Mouse (Mus musculus): ENCODE measurements at regions not wholly inside any gene's neighbourhood (a gene's known extent, or its start where the extent isn't known, plus 50 kb on each side); places are given as distances from the start of the nearest gene placed in this dataset.

DNA sequence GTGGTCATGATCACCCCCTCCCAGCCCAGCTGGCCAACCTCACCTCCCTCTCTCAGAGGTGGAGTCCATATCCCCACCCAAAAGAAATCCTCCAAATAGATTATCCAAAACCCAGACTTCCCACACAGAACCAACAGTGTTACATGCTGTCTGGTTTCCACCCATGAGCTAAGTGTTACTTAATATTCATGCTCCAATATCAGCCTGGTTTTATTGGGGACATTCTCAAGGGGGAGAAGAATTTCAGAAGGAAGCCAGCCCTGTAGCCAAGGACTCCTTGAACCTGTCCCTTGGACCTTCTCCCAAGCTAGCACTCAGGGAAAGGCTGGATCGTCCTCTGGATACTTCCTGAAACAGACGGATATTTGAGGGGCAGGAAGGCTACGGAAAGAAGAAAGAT lies 268.6 kb downstream of the Tle3 start:
- intact Hi-C loops (cut with DNase I): no loop called here

DNA sequence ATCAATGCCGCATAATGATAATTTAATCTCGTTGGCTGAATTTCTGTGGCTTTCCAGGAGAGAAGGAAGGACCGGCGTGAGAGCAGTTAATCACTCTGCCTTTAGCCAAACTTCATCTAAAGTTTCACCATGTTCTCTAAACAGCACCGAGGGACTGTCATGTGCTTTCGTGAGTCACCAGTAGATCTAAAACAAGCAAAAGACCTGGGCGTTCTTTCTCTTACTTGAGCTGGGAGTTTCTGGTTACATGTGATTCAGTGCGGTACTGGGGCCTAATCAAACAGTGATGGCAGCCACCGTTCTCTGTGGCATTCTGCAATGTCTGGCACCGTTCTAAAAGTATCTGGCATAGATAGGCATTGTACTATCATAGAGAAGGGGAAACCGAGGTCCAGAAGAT lies 266.7 kb downstream of the Tle3 start:
- intact Hi-C loops (cut with DNase I): no loop called here

DNA sequence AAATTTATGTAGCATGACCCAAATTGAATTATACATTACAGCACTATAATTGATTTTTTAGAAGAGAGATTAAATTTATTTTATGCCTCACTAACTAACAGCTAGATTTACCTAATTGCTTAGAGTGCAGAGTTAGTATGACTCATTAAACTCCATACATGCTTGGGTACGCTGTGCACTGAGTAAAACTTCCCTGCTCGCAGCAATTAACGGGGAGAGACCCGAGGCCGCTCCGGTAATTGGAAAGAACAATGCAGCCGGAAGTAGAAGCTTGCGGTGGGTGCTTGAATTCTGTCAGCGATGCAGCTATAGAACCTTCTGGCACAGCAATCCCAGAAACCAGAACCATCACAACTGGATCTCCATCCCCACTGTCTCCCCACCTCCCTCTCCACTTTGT lies 261.8 kb downstream of the Tle3 start:
- intact Hi-C loops (cut with DNase I): no loop called here

DNA sequence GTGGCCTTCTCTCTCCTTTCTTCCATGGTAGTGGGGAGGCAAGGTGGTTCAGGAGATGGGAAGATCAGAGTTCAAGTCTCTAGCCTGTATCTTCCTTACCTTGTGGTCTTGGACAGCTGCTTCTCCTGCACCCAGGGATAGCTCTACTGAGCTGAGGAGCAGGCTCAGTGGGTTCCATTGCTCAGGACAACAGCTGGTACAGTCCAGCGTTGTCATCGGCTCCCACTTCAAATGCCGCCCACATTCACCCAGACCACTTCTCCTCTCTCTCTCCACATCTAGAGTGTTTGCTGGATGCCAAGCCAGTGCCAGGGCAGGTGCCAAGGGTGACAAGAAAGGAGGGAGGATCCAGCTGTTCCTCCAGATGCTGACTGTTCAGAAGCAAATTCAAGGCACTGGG lies 260.4 kb downstream of the Tle3 start:
- intact Hi-C loops (cut with DNase I): no loop called here

DNA sequence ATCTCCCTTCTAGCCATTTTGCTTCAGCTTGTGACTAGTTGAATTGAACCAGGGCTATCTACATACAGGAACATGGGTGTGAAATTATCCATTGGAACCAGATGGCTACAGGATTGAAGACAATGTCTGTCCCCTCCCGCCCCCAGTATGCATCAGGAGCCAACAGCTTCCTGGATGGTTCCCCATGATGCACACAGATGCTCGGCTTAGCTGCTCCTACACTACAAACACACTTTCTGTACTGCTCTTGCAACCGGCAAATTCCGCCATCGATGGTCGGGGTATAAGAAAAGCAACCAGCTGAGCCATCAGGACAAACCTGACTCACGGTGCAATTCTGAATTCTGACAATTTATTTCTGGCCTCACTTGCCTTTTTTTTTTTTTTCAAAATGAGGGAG lies 258.9 kb downstream of the Tle3 start:
- intact Hi-C loops (cut with DNase I): no loop called here

DNA sequence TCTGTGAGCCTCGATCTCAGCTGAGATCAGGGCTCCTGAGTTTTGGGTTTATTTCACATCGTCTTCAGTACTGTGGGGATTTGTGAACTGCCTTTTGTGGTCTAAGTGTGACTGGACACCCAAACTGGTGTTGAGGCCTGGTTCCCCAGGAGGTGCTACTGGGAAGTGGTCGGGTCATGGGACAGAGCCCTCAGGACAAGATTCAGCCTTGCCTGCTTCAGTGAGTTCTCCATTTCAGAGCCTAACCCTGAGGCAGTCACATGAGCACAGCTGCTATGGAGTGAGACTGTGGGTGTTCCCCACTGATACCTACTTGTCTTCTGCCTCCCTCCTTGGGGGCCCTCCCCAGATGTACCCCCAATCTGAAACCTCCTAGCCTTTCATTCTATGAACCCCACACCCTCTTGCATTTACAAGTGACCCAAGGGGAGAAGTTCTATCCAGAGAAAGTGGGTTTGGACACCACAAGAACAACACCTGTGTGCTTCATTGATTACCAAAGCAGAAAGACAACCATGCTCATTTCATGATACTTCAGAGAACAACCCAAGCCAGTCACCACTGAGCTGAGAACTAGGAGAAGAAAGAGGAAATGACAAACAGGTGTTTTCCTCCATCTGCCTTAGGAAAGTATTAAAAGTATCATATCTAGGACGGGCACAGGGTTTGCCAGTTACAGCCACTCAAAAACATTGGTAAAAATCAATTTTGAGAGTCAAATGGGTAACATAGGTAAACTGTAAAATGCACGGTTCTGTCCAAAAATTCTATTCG lies 255.8 kb downstream of the Tle3 start:
- intact Hi-C loops (cut with DNase I): no loop called here

DNA sequence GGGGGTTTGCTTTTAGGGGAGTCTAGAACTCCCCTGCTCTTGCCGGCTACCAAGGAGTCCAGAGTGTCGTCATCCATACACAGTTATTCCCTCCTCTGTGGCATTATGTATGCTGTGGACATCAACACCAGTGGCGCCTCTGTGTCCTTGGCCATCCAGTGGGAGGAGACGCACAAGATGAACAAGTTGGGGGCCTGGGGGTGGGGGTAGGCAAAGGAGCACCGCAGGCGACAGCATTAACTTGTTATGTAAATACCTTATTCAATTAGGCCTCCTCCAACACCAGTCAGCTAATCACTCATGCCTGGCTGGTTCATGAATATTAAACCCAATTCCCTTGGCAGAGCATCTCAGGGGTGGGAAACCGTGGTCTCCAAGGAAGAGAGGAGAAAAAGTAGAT lies 250.8 kb downstream of the Tle3 start:
- intact Hi-C loops (cut with DNase I): no loop called here

DNA sequence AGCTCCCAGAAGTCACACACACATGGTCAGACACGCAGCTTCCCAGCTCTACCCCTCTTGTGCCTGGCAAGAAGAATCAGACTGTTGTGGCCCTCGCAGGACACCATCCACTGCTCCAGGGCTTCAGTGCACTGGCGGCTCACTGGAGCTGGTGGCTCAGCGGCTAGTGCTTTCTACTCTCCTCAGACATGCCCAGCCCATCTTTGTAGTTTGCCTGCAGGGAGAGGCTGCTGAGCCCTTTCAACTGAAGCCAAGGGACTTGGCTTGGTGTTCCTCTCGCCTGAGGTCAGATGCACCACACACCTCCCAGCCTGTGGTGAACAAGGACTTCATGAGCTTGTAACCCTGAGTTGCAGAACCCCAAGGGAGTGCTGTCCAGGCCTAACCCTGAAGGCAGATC lies 249.8 kb downstream of the Tle3 start:
- intact Hi-C loops (cut with DNase I): no loop called here

DNA sequence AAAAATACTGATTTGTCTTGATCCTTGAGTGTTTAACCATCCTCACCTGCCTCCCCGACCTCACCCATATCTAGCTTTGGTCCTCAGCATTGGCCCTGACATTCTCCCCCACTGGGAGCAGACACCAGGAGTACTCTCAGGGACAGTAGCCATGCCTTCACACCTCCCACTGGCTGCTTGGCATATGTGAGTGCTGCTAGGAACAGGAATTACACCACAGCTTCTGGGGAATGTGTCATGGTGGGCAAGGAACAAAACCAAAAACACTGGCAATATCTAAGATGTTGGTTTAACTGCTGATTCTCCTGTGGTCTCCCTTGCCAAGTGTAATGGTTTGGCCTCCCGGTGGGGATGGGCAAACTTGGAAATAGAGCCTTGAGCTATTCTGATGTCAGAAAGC lies 248.6 kb downstream of the Tle3 start:
- intact Hi-C loops (cut with DNase I): no loop called here

DNA sequence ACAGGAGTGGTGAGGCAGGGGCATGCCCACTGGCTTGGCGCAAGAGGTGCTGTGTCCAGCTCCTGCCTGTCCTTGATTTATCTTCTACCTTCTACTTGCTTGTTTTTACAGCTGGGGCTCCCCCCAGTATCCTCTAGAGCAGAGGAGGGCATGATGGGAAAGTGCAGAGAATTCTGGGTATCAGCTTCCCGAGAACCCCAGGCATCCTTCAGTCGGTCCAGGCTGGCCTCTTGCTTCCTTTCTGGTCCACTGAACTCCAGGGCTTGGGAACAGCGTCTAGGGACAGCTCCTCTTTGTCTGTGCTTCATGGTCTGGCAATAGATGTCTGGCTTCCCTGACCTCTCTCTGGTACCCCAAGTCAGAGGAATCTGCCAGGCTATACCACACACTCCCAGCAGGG lies 247.9 kb downstream of the Tle3 start:
- intact Hi-C loops (cut with DNase I): no loop called here

DNA sequence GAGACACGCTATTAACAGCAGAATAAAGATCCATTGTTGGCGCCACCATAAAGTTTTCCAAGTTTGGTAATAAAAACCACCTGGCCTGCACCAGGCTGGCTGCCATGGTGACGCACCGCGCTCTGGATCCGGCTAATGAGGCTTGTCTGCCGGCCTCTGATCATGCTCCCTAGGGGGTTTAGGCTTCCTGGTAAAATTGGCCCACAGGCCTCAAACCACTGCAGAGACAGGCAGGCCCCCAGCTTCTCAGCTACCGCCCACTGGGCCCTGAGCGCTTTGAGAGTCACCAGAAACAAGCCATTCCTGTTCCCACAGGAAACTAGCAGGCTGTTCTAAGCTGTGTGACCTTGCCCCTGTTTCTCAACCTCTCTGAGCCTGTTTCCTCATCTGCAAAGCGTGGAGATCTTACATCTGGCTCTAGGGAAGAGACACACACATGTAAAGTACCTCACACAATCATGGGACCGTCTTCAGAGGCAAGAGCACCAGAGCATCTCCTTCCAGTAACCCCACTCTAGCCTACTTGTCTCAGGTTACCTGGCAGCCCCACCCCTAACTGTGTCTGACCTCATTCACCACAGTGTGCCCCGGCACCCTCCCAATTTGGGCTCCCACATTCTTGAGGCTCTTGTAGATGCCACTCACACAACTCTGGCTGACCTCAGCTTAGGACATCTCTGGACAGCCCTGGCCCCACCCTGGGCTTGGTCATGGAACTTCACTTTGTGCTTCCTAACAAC lies 246.5 kb downstream of the Tle3 start:
- intact Hi-C loops (cut with DNase I): loop anchor here (10.0 kb wide), 1 partner anchor 196 kb away; no protein-coding TSS in a partner anchor

DNA sequence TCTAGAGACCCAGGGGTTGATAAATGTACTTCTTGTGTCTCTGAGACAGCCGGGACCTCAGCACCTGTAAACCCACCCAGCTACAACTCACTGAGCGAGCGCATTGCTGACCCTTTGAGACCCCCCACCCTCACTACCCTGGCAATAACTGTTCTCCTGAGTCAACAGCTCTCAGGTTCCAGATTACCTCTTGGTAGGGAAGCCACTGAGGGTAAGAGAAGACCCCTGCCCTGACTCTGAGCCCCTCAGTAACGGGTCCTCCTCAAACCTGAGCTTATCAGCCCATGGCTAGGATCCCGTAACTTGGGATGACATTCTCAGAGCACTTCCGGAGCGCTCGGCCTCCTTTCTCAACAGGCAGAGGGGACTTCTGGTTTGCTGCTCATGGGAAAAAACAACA lies 245.8 kb downstream of the Tle3 start:
- intact Hi-C loops (cut with DNase I): loop anchor here (10.0 kb wide), 1 partner anchor 197 kb away; no protein-coding TSS in a partner anchor

DNA sequence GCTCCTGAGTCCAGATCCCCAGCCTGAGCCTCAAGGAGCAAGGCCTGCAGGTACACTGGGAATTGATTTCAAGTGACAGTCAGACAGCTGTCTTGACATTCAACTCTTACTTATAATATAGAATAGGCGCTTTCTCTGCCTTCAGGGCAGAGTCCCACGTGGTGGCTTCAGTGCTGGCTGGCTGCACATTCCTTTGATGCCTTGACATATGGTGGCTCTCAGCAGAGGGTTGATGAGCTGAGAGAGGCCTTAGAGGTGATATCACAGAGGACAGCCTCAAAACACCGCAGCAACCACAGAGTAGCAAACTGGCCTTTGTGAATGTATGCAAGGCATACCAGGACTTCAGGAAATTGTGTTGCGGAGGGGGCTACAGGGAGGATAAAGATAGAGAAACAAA lies 243.4 kb downstream of the Tle3 start:
- intact Hi-C loops (cut with DNase I): loop anchor here (10.0 kb wide), 1 partner anchor 199 kb away; no protein-coding TSS in a partner anchor

DNA sequence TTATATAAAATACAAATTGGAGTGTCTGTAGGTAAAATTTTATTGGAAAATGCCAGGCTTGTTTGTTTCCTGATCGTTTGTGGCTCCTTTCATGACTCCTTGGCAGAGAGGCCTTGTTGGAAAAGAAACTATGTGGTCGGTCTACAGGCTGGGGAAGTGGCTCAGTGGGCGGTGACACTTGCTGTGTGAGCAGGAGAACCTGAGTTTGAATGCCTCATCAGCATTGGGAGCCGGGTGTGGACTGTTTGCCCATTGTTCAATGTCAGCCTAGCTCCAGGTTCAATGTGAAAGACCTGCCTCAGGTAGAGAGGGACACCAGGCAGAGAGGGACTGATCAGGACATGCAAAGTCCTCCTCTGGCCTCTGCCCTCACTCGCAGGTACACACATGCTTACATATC lies 235.4 kb downstream of the Tle3 start:
- intact Hi-C loops (cut with DNase I): no loop called here

DNA sequence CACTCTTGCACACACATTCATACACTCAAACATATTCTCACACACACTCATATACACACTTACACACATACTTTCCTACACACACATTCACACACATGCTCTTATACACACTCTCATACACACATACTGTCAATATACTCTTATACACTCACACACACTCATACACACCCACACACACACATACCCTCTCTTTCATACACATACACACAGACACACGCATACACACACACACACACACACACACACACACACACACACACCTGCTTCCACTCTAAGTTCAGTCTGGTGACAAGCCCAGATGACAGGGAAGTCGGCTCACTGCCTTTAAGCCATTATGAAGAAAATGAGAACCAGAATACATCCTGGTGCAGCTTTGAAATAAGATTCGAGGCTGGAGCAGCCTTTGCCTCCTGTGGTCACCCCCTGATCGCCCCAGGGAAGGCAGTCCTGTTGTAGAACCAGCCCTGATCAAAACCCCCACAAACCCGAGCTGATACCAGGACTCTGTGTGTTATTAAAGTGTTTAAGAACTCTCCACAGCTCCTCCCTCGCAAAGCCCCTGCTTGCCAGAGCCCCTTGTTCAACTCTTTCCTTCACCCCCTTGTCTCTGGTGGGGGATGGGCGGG lies 230.3 kb downstream of the Tle3 start:
- intact Hi-C loops (cut with DNase I): no loop called here

DNA sequence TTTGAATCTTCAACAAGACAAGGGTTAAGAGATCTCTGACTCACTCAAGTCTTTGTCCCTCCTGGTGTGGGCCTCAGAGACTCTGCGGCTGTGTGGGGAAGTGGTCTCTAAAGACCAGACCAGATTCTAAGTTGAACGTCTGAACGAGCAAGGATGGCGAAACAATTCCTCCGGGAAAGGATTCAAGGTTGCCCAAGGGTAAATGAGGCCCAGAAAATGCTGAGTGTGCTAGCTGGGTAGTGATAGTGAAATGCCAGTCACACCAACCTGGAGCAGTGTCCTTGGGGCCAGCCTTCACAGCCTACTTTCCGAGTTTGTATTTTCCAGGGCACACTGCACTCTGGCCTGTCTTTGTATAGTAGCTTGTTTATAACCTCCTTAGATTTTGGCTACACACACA lies 229.7 kb downstream of the Tle3 start:
- intact Hi-C loops (cut with DNase I): no loop called here

DNA sequence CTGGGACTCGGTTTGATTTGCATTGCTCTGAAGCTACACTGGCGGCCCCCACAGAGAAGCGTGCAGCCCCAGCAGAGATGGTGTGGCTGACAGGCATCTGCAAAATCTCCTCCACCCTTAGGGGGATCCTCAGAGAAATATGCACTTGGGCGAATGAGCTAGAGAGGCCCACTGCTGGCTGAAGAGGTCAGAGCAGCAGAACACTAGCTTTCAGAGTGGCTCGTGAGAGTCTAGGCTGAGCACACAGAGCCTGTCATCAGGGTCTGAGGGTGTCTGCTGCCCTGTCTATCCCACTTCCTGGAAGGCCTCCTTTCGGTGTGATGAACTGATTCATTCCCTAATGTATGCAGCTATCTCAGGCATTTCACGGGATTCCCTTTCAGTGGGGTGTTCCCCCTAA lies 225.1 kb downstream of the Tle3 start:
- intact Hi-C loops (cut with DNase I): no loop called here

DNA sequence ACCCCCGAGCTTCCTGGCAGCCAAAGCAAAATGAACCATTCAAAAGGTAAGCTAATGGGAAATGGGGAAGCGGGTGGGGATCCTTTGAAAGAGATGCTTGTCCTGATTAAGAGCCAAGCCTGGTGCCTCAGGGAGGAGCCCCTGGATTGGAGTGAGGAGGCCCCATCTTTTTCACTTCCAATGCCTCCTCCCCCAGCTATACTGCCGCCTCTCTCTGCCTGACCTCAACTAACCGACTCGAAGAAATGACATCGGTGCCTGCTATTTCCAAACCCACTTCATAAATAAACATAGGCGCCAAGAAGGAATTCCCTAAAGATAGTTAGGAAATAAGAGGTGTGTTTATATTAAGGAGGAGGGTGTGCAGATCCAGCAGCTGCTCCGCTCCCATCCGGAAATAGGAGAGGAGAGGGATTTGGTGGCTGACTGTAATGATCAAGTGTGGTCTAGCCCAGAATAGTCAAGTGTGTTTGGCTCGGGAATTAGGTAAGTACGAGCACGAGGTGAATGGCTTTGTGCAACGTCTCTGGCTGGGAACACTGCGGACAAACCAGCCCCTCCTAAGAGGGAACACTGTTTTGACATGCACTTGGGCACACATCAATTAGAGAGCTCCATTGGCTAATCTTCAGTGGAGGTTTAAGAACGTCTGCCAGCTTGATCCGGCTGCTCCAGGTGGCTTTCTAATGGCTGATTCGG lies 224.4 kb downstream of the Tle3 start:
- intact Hi-C loops (cut with DNase I): no loop called here

DNA sequence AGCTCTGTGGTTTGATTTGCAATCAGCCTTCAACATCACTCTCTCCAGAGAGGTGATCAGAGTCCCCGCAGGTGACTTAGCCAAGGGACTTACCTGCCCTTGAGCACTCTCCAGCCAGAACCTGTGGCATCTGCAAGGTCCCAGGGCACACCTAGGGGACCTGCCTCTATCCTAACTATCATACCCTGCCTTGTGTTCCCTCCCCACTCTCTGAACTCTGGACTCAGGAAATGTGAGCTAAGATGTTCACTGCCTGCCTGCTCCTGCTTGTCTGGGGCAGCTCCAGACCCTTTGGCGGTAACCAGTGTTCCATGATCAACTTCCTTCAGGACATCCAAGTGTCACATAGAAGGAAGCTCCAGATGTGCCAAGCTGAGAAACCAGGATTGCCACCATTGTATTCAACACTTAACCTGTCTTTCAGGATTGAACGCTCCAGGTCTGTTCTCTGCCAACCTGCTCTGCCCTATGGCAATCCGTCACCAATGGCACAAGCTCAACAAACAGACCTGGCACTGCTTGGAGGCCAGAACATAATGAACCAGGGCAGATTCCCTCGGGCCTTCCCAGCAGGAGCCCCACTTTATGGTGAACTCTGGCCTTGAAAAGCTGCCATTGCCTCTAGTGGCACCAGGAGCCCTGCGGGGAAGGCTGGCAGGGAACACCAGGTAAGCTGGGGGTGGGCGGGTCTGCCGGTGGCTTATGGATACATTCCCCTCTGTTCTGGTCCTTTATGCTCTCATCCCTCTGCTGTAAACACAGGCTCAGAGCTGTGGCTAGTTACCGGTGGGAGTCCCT lies 223.2 kb downstream of the Tle3 start:
- intact Hi-C loops (cut with DNase I): no loop called here

DNA sequence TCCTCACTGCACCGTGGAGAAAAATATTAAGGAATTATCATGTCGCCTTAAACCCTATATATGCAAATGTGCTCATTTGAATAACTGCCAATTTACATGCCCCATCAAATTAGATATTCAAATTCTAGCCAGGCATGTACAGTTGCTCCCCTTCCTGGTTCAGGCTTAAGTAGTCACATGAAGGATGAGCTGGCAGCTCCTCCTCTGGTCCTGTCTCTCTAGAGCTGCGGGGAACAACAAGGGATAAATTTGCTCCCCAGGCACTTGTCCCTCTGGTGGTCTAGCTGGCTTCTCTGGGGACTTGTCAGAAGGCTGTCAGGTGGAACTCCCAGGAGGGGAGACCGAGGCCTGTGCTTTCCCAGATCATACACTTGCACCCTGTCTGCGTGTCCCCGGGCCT lies 221.8 kb downstream of the Tle3 start:
- intact Hi-C loops (cut with DNase I): no loop called here

DNA sequence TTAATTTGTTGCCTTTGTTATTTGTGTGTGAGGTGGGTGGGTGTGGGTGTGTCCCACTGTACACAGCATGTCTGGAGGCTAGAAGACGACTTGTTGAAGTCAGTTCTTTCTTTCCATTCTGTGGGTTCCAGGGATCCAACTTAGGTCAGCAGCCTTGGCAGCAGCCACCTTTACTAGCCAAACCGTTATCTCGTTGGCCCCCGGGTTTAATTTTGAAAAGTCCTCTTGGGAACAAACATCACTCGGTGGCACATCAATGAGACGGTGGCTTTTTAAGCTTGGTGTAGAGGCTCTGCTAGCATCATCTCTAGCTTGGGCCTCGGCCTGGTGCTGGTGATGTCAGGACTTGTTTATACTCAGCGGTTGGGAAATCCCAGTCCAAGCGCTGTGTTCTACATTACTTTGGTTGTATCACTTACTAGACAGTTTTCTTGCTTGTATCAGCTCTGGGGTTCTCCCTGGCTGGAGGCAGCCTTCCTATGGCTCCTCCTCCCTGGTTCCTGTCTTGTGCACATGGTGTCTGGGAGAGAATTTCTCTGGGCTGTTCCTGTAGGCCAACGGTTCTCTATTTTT lies 217.6 kb downstream of the Tle3 start:
- intact Hi-C loops (cut with DNase I): no loop called here
